Mouse (Mus musculus): ENCODE measurements around the gene Tbccd1. TPM values are rescaled to one million over a fixed set of nuclear protein-coding genes. Genes with fewer than 3 reads are reported as not detected.
A peak's percentile ranks its signal among the peaks of the same experiment; 100 is the strongest.

Tbccd1 gene
- polyA plus RNA-seq (2012; fragmentation: generic; extraction: Trizol): 9.9 TPM
- long read RNA-seq, experiment 1, transcript Tbccd1-201 (8 exons, 2,803 nt): major isoform, 7 of 13 reads
- long read RNA-seq, experiment 1, partial matches to known transcripts: 0 of 13 reads
- long read RNA-seq, experiment 1, other reads (novel, unspliced or antisense): 5 of 13 reads
- long read RNA-seq, experiment 2, transcript Tbccd1-206 (8 exons, 2,645 nt): minor isoform, 18 of 108 reads
- long read RNA-seq, experiment 2, transcript Tbccd1-201 (8 exons, 2,803 nt): major isoform, 27 of 108 reads
- long read RNA-seq, experiment 2, partial matches to known transcripts: 24 of 108 reads
- long read RNA-seq, experiment 2, other reads (novel, unspliced or antisense): 39 of 108 reads

- Histone ChIP-seq H3ac (ENCODE audit: control insufficient read depth, insufficient read length, low read depth) (peak within 1 kb of the TSS; percentile 98), H3K4me3 (ENCODE audit: insufficient read depth, poor library complexity, severe bottlenecking) (peak within 1 kb of the TSS; percentile 86), H3K36me3 (ENCODE audit: control insufficient read depth, insufficient read depth) (no peaks in the 10 kb centered on the region), H3K27me3 (ENCODE audit: control insufficient read depth, insufficient read depth, insufficient read length) (no peaks in the 10 kb centered on the region), H3K79me2 (ENCODE audit: control insufficient read depth, insufficient read depth) (peaks cover 71% of the 10 kb centered on the region), H3K79me3 (ENCODE audit: low read depth) (peaks cover 26% of the 10 kb centered on the region)
- TF ChIP-seq USF1 (IDR thresholded peaks at IDR 0.05; ENCODE audit: low read depth) (peak; percentile 99), MYOD1 (IDR thresholded peaks at IDR 0.05; ENCODE audit: control insufficient read depth, insufficient read length, low read depth) (no peak), MAX (IDR thresholded peaks at IDR 0.05) (peak; percentile 93)
Observed at GRCm38 (mm10) chr16:22857431-22858113, at the start of gene Tbccd1, which contains the start of gene Dnajb11. Tbccd1 (minus strand) TSS chr16:22857669. Dnajb11 (plus strand) TSS chr16:22857845.

- Histone ChIP-seq H3K79me2 (ENCODE audit: control insufficient read depth, insufficient read depth) (no peaks in the 10 kb centered on the region), H3K36me3 (ENCODE audit: control insufficient read depth, insufficient read depth) (no peaks in the 10 kb centered on the region), H3K27me3 (ENCODE audit: control insufficient read depth, insufficient read depth, insufficient read length) (peaks cover 17% of the 10 kb centered on the region), H3K4me3 (ENCODE audit: insufficient read depth, poor library complexity, severe bottlenecking) (no peak overlapping the region), H3ac (ENCODE audit: control insufficient read depth, insufficient read length, low read depth) (no peak overlapping the region), H3K79me3 (ENCODE audit: low read depth) (no peaks in the 10 kb centered on the region)
- TF ChIP-seq CEBPB (IDR thresholded peaks at IDR 0.05; ENCODE audit: low read depth) (no peak), MYOG (IDR thresholded peaks at IDR 0.05; ENCODE audit: control insufficient read depth, extremely low read depth, insufficient read length) (no peak), USF1 (IDR thresholded peaks at IDR 0.05; ENCODE audit: low read depth) (no peak), MAX (IDR thresholded peaks at IDR 0.05) (no peak), MYOD1 (IDR thresholded peaks at IDR 0.05; ENCODE audit: control insufficient read depth, insufficient read length, low read depth) (no peak), CTCF (IDR thresholded peaks at IDR 0.05; ENCODE audit: control insufficient read depth, insufficient read depth, insufficient read length) (no peak), FOSL1 (IDR thresholded peaks at IDR 0.05; ENCODE audit: insufficient read depth, low read length, poor library complexity, severe bottlenecking) (no peak)
Observed at GRCm38 (mm10) chr16:22901326-22901725, 43.9 kb upstream of the Tbccd1 start.

- no peak overlapping the region for H3ac ChIP-seq (ENCODE audit: control insufficient read depth, insufficient read length, low read depth)
- no peaks in the 10 kb centered on the region for H3K36me3 ChIP-seq (ENCODE audit: control insufficient read depth, insufficient read depth)
- H3K79me3 ChIP-seq (ENCODE audit: low read depth): no peaks in the 10 kb centered on the region
- TF ChIP-seq MYOD1 (IDR thresholded peaks at IDR 0.05; ENCODE audit: control insufficient read depth, insufficient read length, low read depth) (no peak), MYOG (IDR thresholded peaks at IDR 0.05; ENCODE audit: control insufficient read depth, extremely low read depth, insufficient read length) (no peak), USF1 (IDR thresholded peaks at IDR 0.05; ENCODE audit: low read depth) (no peak), CEBPB (IDR thresholded peaks at IDR 0.05; ENCODE audit: low read depth) (no peak), FOSL1 (IDR thresholded peaks at IDR 0.05; ENCODE audit: insufficient read depth, low read length, poor library complexity, severe bottlenecking) (no peak), CTCF (IDR thresholded peaks at IDR 0.05; ENCODE audit: control insufficient read depth, insufficient read depth, insufficient read length) (no peak), MAX (IDR thresholded peaks at IDR 0.05) (no peak)
- no peak overlapping the region for H3K4me3 ChIP-seq (ENCODE audit: insufficient read depth, poor library complexity, severe bottlenecking)
- peaks cover 20% of the 10 kb centered on the region for H3K27me3 ChIP-seq (ENCODE audit: control insufficient read depth, insufficient read depth, insufficient read length)
- no peaks in the 10 kb centered on the region for H3K79me2 ChIP-seq (ENCODE audit: control insufficient read depth, insufficient read depth)
Observed at GRCm38 (mm10) chr16:22899866-22900570, 42.5 kb upstream of the Tbccd1 start.

- Histone ChIP-seq H3K27me3 (ENCODE audit: control insufficient read depth, insufficient read depth, insufficient read length) (peaks cover 18% of the 10 kb centered on the region), H3K4me3 (ENCODE audit: insufficient read depth, poor library complexity, severe bottlenecking) (no peak overlapping the region), H3K79me2 (ENCODE audit: control insufficient read depth, insufficient read depth) (no peaks in the 10 kb centered on the region), H3K36me3 (ENCODE audit: control insufficient read depth, insufficient read depth) (no peaks in the 10 kb centered on the region), H3K79me3 (ENCODE audit: low read depth) (no peaks in the 10 kb centered on the region), H3ac (ENCODE audit: control insufficient read depth, insufficient read length, low read depth) (no peak overlapping the region)
- TF ChIP-seq CTCF (IDR thresholded peaks at IDR 0.05; ENCODE audit: control insufficient read depth, insufficient read depth, insufficient read length) (no peak), CEBPB (IDR thresholded peaks at IDR 0.05; ENCODE audit: low read depth) (no peak), MAX (IDR thresholded peaks at IDR 0.05) (no peak), USF1 (IDR thresholded peaks at IDR 0.05; ENCODE audit: low read depth) (no peak), MYOG (IDR thresholded peaks at IDR 0.05; ENCODE audit: control insufficient read depth, extremely low read depth, insufficient read length) (no peak), FOSL1 (IDR thresholded peaks at IDR 0.05; ENCODE audit: insufficient read depth, low read length, poor library complexity, severe bottlenecking) (no peak), MYOD1 (IDR thresholded peaks at IDR 0.05; ENCODE audit: control insufficient read depth, insufficient read length, low read depth) (no peak)
Observed at GRCm38 (mm10) chr16:22899346-22899745, 41.9 kb upstream of the Tbccd1 start.

- H3K27me3 ChIP-seq (ENCODE audit: control insufficient read depth, insufficient read depth, insufficient read length): peaks cover 19% of the 10 kb centered on the region
- no peak overlapping the region for H3K4me3 ChIP-seq (ENCODE audit: insufficient read depth, poor library complexity, severe bottlenecking)
- no peak for TF ChIP-seq USF1 (IDR thresholded peaks at IDR 0.05; ENCODE audit: low read depth)
- no peak for TF ChIP-seq FOSL1 (IDR thresholded peaks at IDR 0.05; ENCODE audit: insufficient read depth, low read length, poor library complexity, severe bottlenecking)
- no peak for TF ChIP-seq MAX (IDR thresholded peaks at IDR 0.05)
- TF ChIP-seq MYOD1 (IDR thresholded peaks at IDR 0.05; ENCODE audit: control insufficient read depth, insufficient read length, low read depth): no peak
- TF ChIP-seq CEBPB (IDR thresholded peaks at IDR 0.05; ENCODE audit: low read depth): no peak
- TF ChIP-seq CTCF (IDR thresholded peaks at IDR 0.05; ENCODE audit: control insufficient read depth, insufficient read depth, insufficient read length): no peak
- TF ChIP-seq MYOG (IDR thresholded peaks at IDR 0.05; ENCODE audit: control insufficient read depth, extremely low read depth, insufficient read length): no peak
- H3K36me3 ChIP-seq (ENCODE audit: control insufficient read depth, insufficient read depth): no peaks in the 10 kb centered on the region
- H3K79me3 ChIP-seq (ENCODE audit: low read depth): no peaks in the 10 kb centered on the region
- no peaks in the 10 kb centered on the region for H3K79me2 ChIP-seq (ENCODE audit: control insufficient read depth, insufficient read depth)
- H3ac ChIP-seq (ENCODE audit: control insufficient read depth, insufficient read length, low read depth): no peak overlapping the region
Observed at GRCm38 (mm10) chr16:22896618-22897017, 39.1 kb upstream of the Tbccd1 start.
